Comparison of ENCODE assay signal across 7 mouse cellular contexts in genomic region chr11:97628303-97628567, GRCm38 (mm10). TPM values are rescaled to one million over a fixed set of nuclear protein-coding genes. Genes with fewer than 3 reads are reported as not detected.
DNase-seq lines count a peak whose midpoint lies in the region; ATAC-seq lines count a peak whose summit lies in the region.

No protein-coding gene starts in this region.

- under 1% methylated on average over 27 of the region's 28 CpGs for WGBS in lung, embryonic 16.5 days
- under 1% methylated on average over 27 of the region's 28 CpGs for WGBS in forebrain, embryonic 13.5 days
- WGBS in neural tube, embryonic 15.5 days = under 1% methylated on average over 28 of the region's 28 CpGs

- peak overlapping the region; percentile 94 for H3K4me2 ChIP-seq in lung, embryonic 16.5 days (ENCODE audit: low read depth, low read length)
- H3K4me2 ChIP-seq in forebrain, embryonic 13.5 days = peak overlapping the region; percentile 85
- H3K4me2 ChIP-seq in neural tube, embryonic 15.5 days = peak overlapping the region; percentile 87

- no peaks in the 10 kb centered on the region for H3K9me3 ChIP-seq in lung, embryonic 16.5 days (ENCODE audit: control insufficient read depth, low read length)
- no peaks in the 10 kb centered on the region for H3K9me3 ChIP-seq in forebrain, embryonic 13.5 days (replicated peaks)
- no peaks in the 10 kb centered on the region for H3K9me3 ChIP-seq in neural tube, embryonic 15.5 days (replicated peaks)

- ATAC-seq in lung, embryonic 16.5 days (ENCODE audit: low read depth) = no peak
- no peak for ATAC-seq in forebrain, embryonic 13.5 days
- ATAC-seq in neural tube, embryonic 15.5 days (ENCODE audit: low FRiP score) = no peak
- ATAC-seq in inflammation-experienced regulatory T-cells, adult 6 months = no peak

- H3K27ac ChIP-seq in lung, embryonic 16.5 days (ENCODE audit: low read length) = no peak overlapping the region
- no peak overlapping the region for H3K27ac ChIP-seq in forebrain, embryonic 13.5 days
- H3K27ac ChIP-seq in neural tube, embryonic 15.5 days (replicated peaks) = no peak overlapping the region

- H3K4me3 ChIP-seq in lung, embryonic 16.5 days (ENCODE audit: low read length) = peak overlapping the region; percentile 72
- peak overlapping the region; percentile 69 for H3K4me3 ChIP-seq in forebrain, embryonic 13.5 days
- H3K4me3 ChIP-seq in neural tube, embryonic 15.5 days (replicated peaks) = peak overlapping the region; percentile 72

- peaks cover 30% of the 10 kb centered on the region for H3K4me1 ChIP-seq in lung, embryonic 16.5 days (replicated peaks; ENCODE audit: control insufficient read depth, insufficient read depth, low read length)
- H3K4me1 ChIP-seq in forebrain, embryonic 13.5 days = peaks cover 29% of the 10 kb centered on the region
- peaks cover 35% of the 10 kb centered on the region for H3K4me1 ChIP-seq in neural tube, embryonic 15.5 days

- H3K36me3 ChIP-seq in lung, embryonic 16.5 days (ENCODE audit: control insufficient read depth, insufficient read depth, low read length) = no peaks in the 10 kb centered on the region
- no peaks in the 10 kb centered on the region for H3K36me3 ChIP-seq in forebrain, embryonic 13.5 days (ENCODE audit: poor library complexity, severe bottlenecking)
- no peaks in the 10 kb centered on the region for H3K36me3 ChIP-seq in neural tube, embryonic 15.5 days

- no peak for DNase-seq in lung, postnatal 25 days (ENCODE audit: low spot score)
- peak; percentile 10 for DNase-seq in kidney, postnatal 14 days
- no peak for DNase-seq in right cerebral cortex, postnatal 4 days

- H3K9ac ChIP-seq in lung, embryonic 16.5 days (ENCODE audit: low read length) = peak overlapping the region; percentile 75
- H3K9ac ChIP-seq in forebrain, embryonic 13.5 days = peak overlapping the region; percentile 81
- no peak overlapping the region for H3K9ac ChIP-seq in neural tube, embryonic 15.5 days (replicated peaks)

- peaks cover 62% of the 10 kb centered on the region for H3K27me3 ChIP-seq in lung, embryonic 16.5 days (ENCODE audit: control insufficient read depth, insufficient read depth, low read depth, low read length)
- peaks cover 84% of the 10 kb centered on the region for H3K27me3 ChIP-seq in forebrain, embryonic 13.5 days
- H3K27me3 ChIP-seq in neural tube, embryonic 15.5 days (replicated peaks) = peaks cover 86% of the 10 kb centered on the region

RNA-seq across cellular contexts. Expression of gene Epop, which starts 1.3 kb away (rescaled TPM):
- polyA plus RNA-seq in lung, embryonic 16.5 days (2015; fragmentation: Nextera tagmentation; extraction: Ambion mirVana) = 1.1 and 2.1 TPM in 2 replicates
- polyA plus RNA-seq in forebrain, embryonic 13.5 days (2015; fragmentation: Nextera tagmentation; extraction: Ambion mirVana) = 3.5 and 3.9 TPM in 2 replicates
- polyA plus RNA-seq in neural tube, embryonic 15.5 days (2015; fragmentation: Nextera tagmentation; extraction: Ambion mirVana) = 2.1 TPM in 2 replicates
- under 1 TPM; 0.24 to 0.48 (median 0.45) TPM for polyA plus RNA-seq in inflammation-experienced regulatory T-cells, adult 6 months (2017; shearing (Covaris generic))

RNA-seq across cellular contexts. Expression of gene Mllt6, which starts 35.0 kb away (rescaled TPM):
- polyA plus RNA-seq in lung, embryonic 16.5 days (2015; fragmentation: Nextera tagmentation; extraction: Ambion mirVana) = 3.4 and 4.0 TPM in 2 replicates
- 3.2 and 3.5 TPM in 2 replicates for polyA plus RNA-seq in forebrain, embryonic 13.5 days (2015; fragmentation: Nextera tagmentation; extraction: Ambion mirVana)
- 2.3 and 3.1 TPM in 2 replicates for polyA plus RNA-seq in neural tube, embryonic 15.5 days (2015; fragmentation: Nextera tagmentation; extraction: Ambion mirVana)
- polyA plus RNA-seq in inflammation-experienced regulatory T-cells, adult 6 months (2017; shearing (Covaris generic)) = 10 to 100 TPM; 13.4 to 17.0 (median 14.6) TPM

RNA-seq across cellular contexts. Expression of gene Srcin1, which starts 52.2 kb away (rescaled TPM):
- 0.70 and 0.83 TPM in 2 replicates for polyA plus RNA-seq in lung, embryonic 16.5 days (2015; fragmentation: Nextera tagmentation; extraction: Ambion mirVana)
- 5.6 and 6.4 TPM in 2 replicates for polyA plus RNA-seq in forebrain, embryonic 13.5 days (2015; fragmentation: Nextera tagmentation; extraction: Ambion mirVana)
- 7.2 and 10.5 TPM in 2 replicates for polyA plus RNA-seq in neural tube, embryonic 15.5 days (2015; fragmentation: Nextera tagmentation; extraction: Ambion mirVana)
- not detected for polyA plus RNA-seq in inflammation-experienced regulatory T-cells, adult 6 months (2017; shearing (Covaris generic))

RNA-seq across cellular contexts. Expression of gene Cisd3, which starts 57.4 kb away (rescaled TPM):
- 57.5 and 66.6 TPM in 2 replicates for polyA plus RNA-seq in lung, embryonic 16.5 days (2015; fragmentation: Nextera tagmentation; extraction: Ambion mirVana)
- 12.8 and 17.3 TPM in 2 replicates for polyA plus RNA-seq in forebrain, embryonic 13.5 days (2015; fragmentation: Nextera tagmentation; extraction: Ambion mirVana)
- 46.9 and 50.1 TPM in 2 replicates for polyA plus RNA-seq in neural tube, embryonic 15.5 days (2015; fragmentation: Nextera tagmentation; extraction: Ambion mirVana)
- 100 to 1,000 TPM in 1 of 3 experiments, 10 to 100 TPM in 2; 69.0 to 129 (median 86.9) TPM for polyA plus RNA-seq in inflammation-experienced regulatory T-cells, adult 6 months (2017; shearing (Covaris generic))
